Mouse (Mus musculus): ENCODE measurements around the gene Vmn1r230. TPM values are rescaled to one million over a fixed set of nuclear protein-coding genes. Genes with fewer than 3 reads are reported as not detected.

The Vmn1r230 gene
- total RNA-seq (2015; ENCODE audit: low replicate concordance): not detected in 2 replicates
- total RNA-seq (2017; ENCODE audit: low replicate concordance): not detected in 2 replicates

DNA sequence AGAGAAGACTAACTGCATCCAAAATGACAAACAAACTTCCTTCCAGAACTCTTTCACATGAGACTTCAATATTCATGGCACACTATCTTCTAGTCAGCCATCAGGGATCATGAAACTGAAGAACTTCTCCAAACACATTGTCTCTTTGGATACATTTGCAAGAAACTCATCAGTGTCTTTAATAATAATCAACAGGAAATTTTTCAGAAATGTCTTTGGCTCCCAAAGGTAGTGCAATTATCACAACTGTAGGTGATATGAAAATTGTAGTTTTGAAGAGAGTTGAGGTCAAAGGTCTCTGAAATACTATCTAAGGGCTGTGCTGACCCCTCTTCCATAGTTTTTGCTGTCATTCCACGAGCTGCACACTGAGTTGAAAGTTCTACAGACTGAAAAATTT lies at the start of gene Vmn1r230:
TSS of gene Vmn1r230 (plus strand) at position 301 of the 400 bp plus-strand sequence.
- ATAC-seq (replicated peaks; ENCODE audit: low FRiP score, poor library complexity, severe bottlenecking): no peak

GRCm38 (mm10) chr17:20811255-20811654 lies 29.0 kb upstream of the Vmn1r230 start, which contains the start of gene Vmn1r229:
Gene Vmn1r229, plus strand, starts transcription at chr17:20811555.
- ATAC-seq (replicated peaks; ENCODE audit: low FRiP score, poor library complexity, severe bottlenecking): no peak

Other genes with a start within 250 kb of the Vmn1r230 start
- gene Vmn2r110, start 244.0 kb upstream of the Vmn1r230 start, total RNA-seq (2015; ENCODE audit: low replicate concordance): not detected in 2 replicates
- not detected in 2 replicates for gene Vmn2r110, start 244.0 kb upstream of the Vmn1r230 start, total RNA-seq (2017; ENCODE audit: low replicate concordance)
- not detected in 2 replicates for gene Fpr-rs3, start 215.6 kb upstream of the Vmn1r230 start, total RNA-seq (2015; ENCODE audit: low replicate concordance)
- not detected in 2 replicates for gene Fpr-rs3, start 215.6 kb upstream of the Vmn1r230 start, total RNA-seq (2017; ENCODE audit: low replicate concordance)
- not detected in 2 replicates for gene Vmn1r226, start 157.6 kb upstream of the Vmn1r230 start, total RNA-seq (2015; ENCODE audit: low replicate concordance)
- gene Vmn1r226, start 157.6 kb upstream of the Vmn1r230 start, total RNA-seq (2017; ENCODE audit: low replicate concordance): not detected in 2 replicates
- not detected in 2 replicates for gene Vmn1r227, start 110.6 kb upstream of the Vmn1r230 start, total RNA-seq (2015; ENCODE audit: low replicate concordance)
- not detected in 2 replicates for gene Vmn1r227, start 110.6 kb upstream of the Vmn1r230 start, total RNA-seq (2017; ENCODE audit: low replicate concordance)
- not detected in 2 replicates for gene Vmn1r228, start 54.3 kb upstream of the Vmn1r230 start, total RNA-seq (2015; ENCODE audit: low replicate concordance)
- gene Vmn1r228, start 54.3 kb upstream of the Vmn1r230 start, total RNA-seq (2017; ENCODE audit: low replicate concordance): not detected in 2 replicates
- not detected in 2 replicates for gene Vmn1r229, start 28.9 kb upstream of the Vmn1r230 start, total RNA-seq (2015; ENCODE audit: low replicate concordance)
- gene Vmn1r229, start 28.9 kb upstream of the Vmn1r230 start, total RNA-seq (2017; ENCODE audit: low replicate concordance): not detected in 2 replicates
- gene Vmn1r231, start 64.6 kb downstream of the Vmn1r230 start, total RNA-seq (2015; ENCODE audit: low replicate concordance): not detected in 2 replicates
- not detected in 2 replicates for gene Vmn1r231, start 64.6 kb downstream of the Vmn1r230 start, total RNA-seq (2017; ENCODE audit: low replicate concordance)
- gene Vmn1r232, start 79.3 kb downstream of the Vmn1r230 start, total RNA-seq (2015; ENCODE audit: low replicate concordance): not detected in 2 replicates
- not detected in 2 replicates for gene Vmn1r232, start 79.3 kb downstream of the Vmn1r230 start, total RNA-seq (2017; ENCODE audit: low replicate concordance)
- 76.4 and 97.3 TPM in 2 replicates for gene Ppp2r1a, start 104.9 kb downstream of the Vmn1r230 start, total RNA-seq (2015; ENCODE audit: low replicate concordance)
- gene Ppp2r1a, start 104.9 kb downstream of the Vmn1r230 start, total RNA-seq (2017; ENCODE audit: low replicate concordance): 29.4 and 76.2 TPM in 2 replicates
- gene Vmn1r233, start 156.0 kb downstream of the Vmn1r230 start, total RNA-seq (2015; ENCODE audit: low replicate concordance): not detected in 2 replicates
- gene Vmn1r233, start 156.0 kb downstream of the Vmn1r230 start, total RNA-seq (2017; ENCODE audit: low replicate concordance): not detected in 2 replicates
- 8.6 and 15.9 TPM in 2 replicates for gene Zfp160, start 168.5 kb downstream of the Vmn1r230 start, total RNA-seq (2015; ENCODE audit: low replicate concordance)
- gene Zfp160, start 168.5 kb downstream of the Vmn1r230 start, total RNA-seq (2017; ENCODE audit: low replicate concordance): 11.4 and 12.3 TPM in 2 replicates

Measured in erythroid progenitor cell, adult 5-6 weeks (primary cell).